Mouse (Mus musculus) midbrain, embryonic 14.5 days (tissue): ENCODE measurements around the gene E4f1. TPM values are rescaled to one million over a fixed set of nuclear protein-coding genes. Genes with fewer than 3 reads are reported as not detected.

Experiments
- ATAC-seq: fragments of 200-750 bp; cut with Nextera tagmentation; 2 replicates; pipeline ENCODE4 v1.8.0; 2017; ENCODE audit warnings: moderate number of reproducible peaks, moderate library complexity; ENCODE audit not compliant: low FRiP score, low TSS enrichment
- DNase-seq: peaks from one replicate; pipeline ENCODE4 v3.0.0-alpha.2; 2015
- H3K27ac ChIP-seq: fragments of 300-500 bp; sonication (generic); replicated peaks from 2 replicates; pipeline ENCODE4 v1.5.1; 2014; ENCODE audit warnings: mild to moderate bottlenecking, low read depth, low read length, moderate library complexity
- H3K27me3 ChIP-seq: fragments of 300-500 bp; sonication (generic); 2 replicates; pipeline ENCODE4 v1.6.1; 2014; ENCODE audit warnings: low read length, control low read depth, mixed read lengths; ENCODE audit not compliant: control insufficient read depth, insufficient read depth
- H3K36me3 ChIP-seq: fragments of 300-500 bp; sonication (generic); 2 replicates; pipeline ENCODE4 v1.6.1; 2014; ENCODE audit warnings: low read length, control low read depth; ENCODE audit not compliant: control insufficient read depth, insufficient read depth
- H3K4me1 ChIP-seq: fragments of 300-500 bp; sonication (generic); 2 replicates; pipeline ENCODE4 v1.6.1; 2014; ENCODE audit warnings: mild to moderate bottlenecking, antibody characterized with exemption, low read length, control low read depth; ENCODE audit not compliant: control insufficient read depth, insufficient read depth
- H3K4me2 ChIP-seq: fragments of 300-500 bp; sonication (generic); 2 replicates; pipeline ENCODE4 v1.6.1; 2014; ENCODE audit warnings: mild to moderate bottlenecking, low read length, moderate library complexity
- H3K4me3 ChIP-seq: fragments of 300-500 bp; sonication (generic); replicated peaks from 2 replicates; pipeline ENCODE4 v1.5.1; 2014; ENCODE audit warnings: low read depth, low read length
- H3K9ac ChIP-seq: fragments of 300-500 bp; sonication (generic); replicated peaks from 2 replicates; pipeline ENCODE4 v1.6.1; 2014; ENCODE audit warnings: mild to moderate bottlenecking, low read length, moderate library complexity
- H3K9me3 ChIP-seq: fragments of 300-500 bp; sonication (generic); 2 replicates; pipeline ENCODE4 v1.6.1; 2016; ENCODE audit warnings: low read length, control low read depth, mixed read lengths; ENCODE audit not compliant: control insufficient read depth
- WGBS: fragments of 180-500 bp; shearing (Covaris S2); extraction: QIAGEN DNeasy Blood & Tissue Kit; methylation state at CpG from one replicate; pipeline ENCODE4 v1.1.7; 2014; 5-methylcytosine and 5-hydroxymethylcytosine counted together
- polyA plus RNA-seq: library from polyadenylated mRNA; unstranded; fragments of >200 nt; fragmentation: Nextera tagmentation; extraction: Ambion mirVana; gene quantifications from 2 replicates; pipeline ENCODE4 v1.2.1, GENCODE M21; 2014

Gene E4f1
- polyA plus RNA-seq, 1 experiment from 2014 or later, result 22.7 TPM

DNA sequence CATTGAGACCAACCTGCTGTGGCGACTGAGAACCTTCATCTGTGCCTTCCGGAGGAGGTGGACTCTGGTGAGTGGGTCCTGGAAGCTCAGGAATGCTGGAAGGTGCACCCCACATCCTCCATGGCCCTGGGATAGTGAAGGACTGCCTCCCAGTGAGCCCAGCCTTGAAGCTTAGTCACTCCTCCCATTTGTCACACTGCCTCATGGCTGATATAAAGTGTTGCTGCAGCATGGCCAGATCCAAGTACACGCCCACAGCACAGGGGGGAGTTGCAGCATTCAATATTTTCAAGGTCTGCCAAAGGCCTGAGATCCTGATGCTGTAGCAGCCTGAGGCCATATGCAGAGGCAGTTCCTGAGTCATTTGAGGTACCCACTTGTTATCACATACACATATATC, 67.7 kb downstream of the E4f1 start:
- H3K36me3 ChIP-seq, result peaks cover 90% of the 10 kb centered on the region
- no peak overlapping the region for H3K4me3 ChIP-seq
- 84% methylated on average over 3 of the region's 3 CpGs for WGBS
- ATAC-seq, result no peak
- H3K27me3 ChIP-seq, result no peaks in the 10 kb centered on the region
- H3K4me2 ChIP-seq, result no peak overlapping the region
- no peaks in the 10 kb centered on the region for H3K9me3 ChIP-seq
- no peak overlapping the region for H3K27ac ChIP-seq
- H3K4me1 ChIP-seq, result no peaks in the 10 kb centered on the region
- no peak overlapping the region for H3K9ac ChIP-seq
- no peak for DNase-seq

DNA sequence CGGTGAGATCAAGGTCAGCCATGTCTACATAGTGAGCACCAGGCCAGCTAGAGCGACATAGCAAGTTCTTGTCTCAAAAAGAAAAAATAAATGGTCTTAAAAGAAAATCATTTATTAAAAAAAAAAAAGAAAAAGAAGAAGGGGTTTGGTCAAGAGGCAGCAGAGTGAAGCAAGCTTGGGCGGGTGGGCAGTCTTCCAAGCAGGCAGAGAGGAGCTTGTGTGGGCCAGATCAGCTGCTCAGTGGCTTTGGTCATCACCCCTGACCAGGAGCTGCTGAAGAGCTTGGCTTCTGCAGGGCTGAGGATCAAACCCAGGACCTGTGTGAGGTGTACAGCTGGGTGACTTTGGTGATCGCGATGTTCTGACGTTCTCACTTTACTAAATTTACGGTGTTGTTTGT, 75.7 kb downstream of the E4f1 start:
- ATAC-seq (no peak), DNase-seq (no peak)
- Histone ChIP-seq H3K27me3 (no peaks in the 10 kb centered on the region), H3K36me3 (peaks cover 80% of the 10 kb centered on the region), H3K27ac (no peak overlapping the region), H3K9me3 (no peaks in the 10 kb centered on the region), H3K9ac (no peak overlapping the region), H3K4me2 (no peak overlapping the region), H3K4me1 (no peaks in the 10 kb centered on the region), H3K4me3 (no peak overlapping the region)
- WGBS, result 94% methylated on average over 7 of the region's 7 CpGs

Other genes with a start within 250 kb of the E4f1 start
- 8.0 and 9.0 TPM in 2 replicates for gene Tedc2, start 249.5 kb downstream of the E4f1 start, polyA plus RNA-seq
- 11.1 and 16.6 TPM in 2 replicates for gene Ccnf, start 218.8 kb downstream of the E4f1 start, polyA plus RNA-seq
- 0.18 and 0.47 TPM in 2 replicates for gene Abca17, start 119.2 kb downstream of the E4f1 start, polyA plus RNA-seq
- 26.2 and 31.4 TPM in 2 replicates for gene Abca3, start 118.4 kb downstream of the E4f1 start, polyA plus RNA-seq
- gene Rnps1, start 55.7 kb downstream of the E4f1 start, polyA plus RNA-seq, result 331 and 345 TPM in 2 replicates
- gene Eci1, start 43.7 kb downstream of the E4f1 start, polyA plus RNA-seq, result 26.9 and 27.7 TPM in 2 replicates
- gene Dnase1l2, start 27.2 kb downstream of the E4f1 start, polyA plus RNA-seq, result 4.2 and 6.1 TPM in 2 replicates
- 60.5 and 62.7 TPM in 2 replicates for gene Pgp, start 79 bp upstream of the E4f1 start, polyA plus RNA-seq
- 0.45 TPM in 1 of 2 replicates, not detected in the other for gene Bricd5, start 3.6 kb upstream of the E4f1 start, polyA plus RNA-seq
- gene Mlst8, start 8.8 kb upstream of the E4f1 start, polyA plus RNA-seq, result 36.2 and 43.0 TPM in 2 replicates
- gene Caskin1, start 18.3 kb upstream of the E4f1 start, polyA plus RNA-seq, result 34.8 and 37.5 TPM in 2 replicates
- gene Traf7, start 57.6 kb upstream of the E4f1 start, polyA plus RNA-seq, result 86.2 and 90.8 TPM in 2 replicates
- gene Rab26, start 63.9 kb upstream of the E4f1 start, polyA plus RNA-seq, result 4.9 and 6.5 TPM in 2 replicates
- 18.0 and 28.3 TPM in 2 replicates for gene Pkd1, start 79.5 kb upstream of the E4f1 start, polyA plus RNA-seq
- 79.5 and 89.5 TPM in 2 replicates for gene Tsc2, start 162.3 kb upstream of the E4f1 start, polyA plus RNA-seq
- 6.5 and 8.9 TPM in 2 replicates for gene Nthl1, start 162.4 kb upstream of the E4f1 start, polyA plus RNA-seq
- 36.7 and 39.2 TPM in 2 replicates for gene Slc9a3r2, start 180.0 kb upstream of the E4f1 start, polyA plus RNA-seq
- not detected in 2 replicates for gene Npw, start 188.1 kb upstream of the E4f1 start, polyA plus RNA-seq
- 22.8 and 24.5 TPM in 2 replicates for gene Zfp598, start 199.4 kb upstream of the E4f1 start, polyA plus RNA-seq
- 147 and 169 TPM in 2 replicates for gene Syngr3, start 219.6 kb upstream of the E4f1 start, polyA plus RNA-seq
- gene Gfer, start 225.8 kb upstream of the E4f1 start, polyA plus RNA-seq, result 35.9 and 38.3 TPM in 2 replicates
- gene Noxo1, start 225.9 kb upstream of the E4f1 start, polyA plus RNA-seq, result 1.8 and 1.9 TPM in 2 replicates
- 68.0 and 73.0 TPM in 2 replicates for gene Tbl3, start 237.3 kb upstream of the E4f1 start, polyA plus RNA-seq
- gene Rnf151, start 247.8 kb upstream of the E4f1 start, polyA plus RNA-seq, result 0.32 TPM in 1 of 2 replicates, not detected in the other
- 814 and 824 TPM in 2 replicates for gene Rps2, start 247.8 kb upstream of the E4f1 start, polyA plus RNA-seq